Mouse (Mus musculus): ENCODE measurements around the gene Abtb2. TPM values are rescaled to one million over a fixed set of nuclear protein-coding genes. Genes with fewer than 3 reads are reported as not detected.

The Abtb2 gene
- total RNA-seq, 2 experiments from 2014 or later, result 11.0 to 13.6 TPM

DNA sequence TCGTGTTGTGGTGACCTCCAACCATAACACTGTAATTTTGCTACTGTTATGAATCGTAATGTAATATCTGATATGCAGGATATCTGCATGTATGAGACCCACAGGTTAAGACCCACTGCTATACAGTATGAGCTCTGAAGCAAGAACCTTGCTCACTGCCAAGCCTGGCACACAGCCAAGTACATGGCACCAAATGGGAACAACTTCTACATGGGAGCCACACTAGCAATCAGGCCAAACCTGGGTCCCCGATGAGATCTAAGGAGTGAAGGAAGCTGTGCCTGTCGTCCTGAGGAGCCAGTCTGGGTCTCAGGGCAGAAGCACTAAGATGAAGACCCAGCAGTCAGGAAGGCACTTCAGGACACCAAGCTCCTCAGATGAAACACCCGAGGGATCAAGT lies 179.4 kb downstream of the Abtb2 start:
- DNase-seq, result no peak

DNA sequence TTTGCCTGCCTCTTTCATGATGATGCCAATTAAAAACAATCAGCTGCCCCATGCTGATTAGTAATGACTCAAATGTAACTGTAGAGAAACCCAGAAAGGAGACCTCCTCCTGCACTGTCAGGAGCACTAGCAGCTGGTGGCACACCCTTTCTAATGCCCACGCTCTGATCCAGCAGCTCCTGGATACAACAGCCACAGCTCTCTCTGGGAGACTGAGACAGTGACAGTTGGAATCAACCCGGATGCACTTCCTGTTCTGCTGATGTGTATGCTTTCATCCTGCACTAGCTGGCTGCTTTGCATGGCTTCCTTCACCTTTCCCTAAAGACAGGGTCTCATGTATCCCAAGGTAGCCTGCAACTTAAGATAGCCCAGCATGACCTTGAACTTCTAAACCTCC lies 180.0 kb downstream of the Abtb2 start:
- DNase-seq, result no peak

DNA sequence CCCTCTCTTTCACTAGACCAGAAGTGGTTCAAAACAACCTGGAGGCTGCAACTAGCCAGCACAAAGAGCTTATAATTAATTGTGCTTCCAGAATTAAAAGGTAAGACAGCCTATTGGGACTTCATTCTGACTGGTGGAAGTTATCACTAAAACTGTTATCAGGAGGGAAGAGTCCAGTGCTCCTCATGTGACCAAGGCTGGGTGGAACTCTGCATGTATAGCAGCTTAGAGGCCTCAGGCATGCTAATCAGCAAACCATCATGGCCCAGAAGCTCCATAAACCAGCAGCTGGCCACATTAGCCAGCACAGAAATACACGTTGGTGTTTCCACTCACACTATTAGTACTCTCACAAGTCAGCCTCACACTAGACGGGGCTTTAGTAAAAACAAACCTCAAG lies 180.7 kb downstream of the Abtb2 start:
- no peak for DNase-seq

DNA sequence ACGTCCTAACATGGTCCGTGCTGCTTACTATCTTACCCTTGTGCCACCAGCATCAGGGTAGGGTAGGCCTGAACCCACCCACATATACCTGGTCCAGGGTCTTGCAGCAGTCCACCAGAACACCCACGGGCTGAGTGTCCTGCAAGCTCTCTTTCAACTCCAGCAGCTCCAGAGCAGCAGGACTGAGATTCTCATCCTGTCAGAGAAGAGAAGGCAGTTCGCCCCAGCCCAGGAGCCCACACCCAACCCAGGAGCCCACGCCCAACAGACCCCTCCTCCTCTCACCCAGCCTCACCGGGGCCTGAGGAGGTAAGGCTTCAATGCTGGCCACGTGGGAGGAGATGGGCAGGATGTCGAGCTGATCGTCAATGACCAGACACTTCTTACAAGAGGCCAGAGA lies 181.8 kb downstream of the Abtb2 start:
- DNase-seq, result no peak

DNA sequence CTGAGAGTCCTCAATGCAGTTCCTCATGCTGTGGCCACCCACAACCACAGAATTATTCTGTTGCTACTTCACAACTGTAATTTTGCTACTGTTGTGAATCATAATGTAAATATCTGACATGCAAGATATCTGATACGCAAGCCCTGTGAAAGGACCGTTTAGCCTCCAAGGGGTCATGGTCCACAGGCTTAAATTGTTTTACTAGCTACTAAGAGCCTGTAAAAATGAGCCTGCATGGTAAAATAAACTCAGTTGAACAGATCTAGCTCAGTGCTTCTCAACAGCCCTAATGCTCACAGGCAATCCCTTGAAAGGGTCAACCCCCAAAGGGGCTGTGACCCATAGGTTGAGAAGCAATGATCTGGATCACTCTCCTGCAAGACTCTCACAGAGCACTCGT lies 183.0 kb downstream of the Abtb2 start:
- no peak for DNase-seq

DNA sequence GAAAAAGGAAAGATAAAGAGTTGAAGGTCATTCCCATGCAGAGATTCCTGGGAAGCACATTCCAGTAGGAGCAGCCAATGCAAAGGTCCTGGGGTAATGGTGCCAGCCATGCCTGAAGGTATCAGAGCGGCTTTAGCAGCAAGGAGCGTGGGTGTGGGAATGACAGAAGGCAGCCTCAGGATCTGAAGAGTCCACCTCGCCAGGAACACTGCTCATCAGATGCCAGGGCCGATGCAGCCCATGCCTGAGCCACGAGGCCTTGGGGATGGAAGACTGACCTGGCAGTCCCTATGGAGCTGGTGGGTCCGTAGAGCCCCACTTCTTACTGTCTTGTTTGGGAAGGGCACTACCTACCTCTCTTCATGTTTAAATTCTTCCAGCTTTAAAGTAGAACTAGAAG lies 185.7 kb downstream of the Abtb2 start:
- DNase-seq, result no peak

DNA sequence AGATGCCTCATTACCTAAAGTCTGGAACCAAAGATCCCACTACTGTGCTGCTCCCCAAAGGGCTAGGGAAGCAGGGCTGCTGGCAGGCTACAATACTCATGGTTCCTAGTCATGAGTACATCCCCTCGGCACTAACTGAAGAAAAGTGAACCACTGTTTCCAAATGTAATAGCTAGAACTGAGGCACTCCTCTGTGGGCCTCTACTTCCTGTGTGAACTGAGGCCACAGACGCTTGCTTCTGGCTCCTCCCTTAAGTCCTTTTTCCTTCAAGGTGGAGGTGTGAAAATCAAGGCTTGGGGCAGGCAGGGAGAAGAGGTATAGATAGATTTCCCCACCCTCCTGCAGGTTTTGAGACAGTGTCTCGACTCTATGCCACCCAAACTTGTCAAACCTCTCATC lies 188.5 kb downstream of the Abtb2 start:
- no peak for DNase-seq

DNA sequence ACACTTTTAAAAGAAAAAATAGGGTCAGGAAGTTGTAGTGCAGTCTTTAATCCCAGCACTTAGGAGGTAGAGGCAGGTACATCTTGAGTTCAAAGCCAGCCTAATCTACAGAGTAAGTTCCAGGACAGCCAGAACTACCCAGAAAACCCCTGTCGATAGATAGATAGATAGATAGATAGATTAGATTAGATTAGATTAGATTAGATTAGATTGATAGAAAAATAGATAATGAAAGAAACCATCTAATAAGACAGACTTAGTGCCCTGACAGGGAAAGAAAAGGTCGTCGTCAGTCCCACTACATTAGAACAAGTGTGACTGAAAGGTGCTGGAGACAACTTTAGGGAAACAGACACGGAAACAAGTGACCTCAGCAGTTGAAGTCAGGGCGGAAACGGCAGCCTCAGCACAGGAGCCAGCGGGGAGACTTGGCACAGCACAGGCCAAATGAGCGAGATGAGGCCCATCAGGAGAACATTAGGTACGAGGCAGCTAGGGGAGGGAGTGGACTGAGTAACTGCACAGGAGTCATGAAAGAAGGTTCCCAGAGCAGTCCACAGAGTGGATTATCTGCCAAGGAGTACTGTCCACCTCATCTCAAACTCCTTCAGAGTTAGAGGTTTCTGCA lies 189.5 kb downstream of the Abtb2 start:
- DNase-seq, result no peak

DNA sequence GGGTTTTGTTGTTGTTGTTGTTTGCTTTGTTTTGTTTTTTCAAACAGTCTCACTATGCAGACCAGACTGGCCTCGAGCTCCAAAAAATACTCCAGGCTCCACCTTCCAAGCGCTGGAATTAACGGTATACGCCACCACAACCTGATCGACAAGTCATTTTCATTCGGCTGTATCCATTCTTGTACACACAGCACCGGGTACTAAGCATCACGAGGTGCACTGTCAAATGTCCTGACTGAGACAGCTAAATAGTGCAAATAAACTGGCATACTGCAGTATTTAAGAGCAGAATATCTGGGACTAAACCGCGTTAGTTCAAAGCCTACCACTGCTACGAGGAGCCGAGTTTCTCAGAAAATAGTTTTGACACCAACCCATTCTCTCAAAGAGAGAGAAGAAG lies 194.3 kb downstream of the Abtb2 start:
- DNase-seq, result no peak

DNA sequence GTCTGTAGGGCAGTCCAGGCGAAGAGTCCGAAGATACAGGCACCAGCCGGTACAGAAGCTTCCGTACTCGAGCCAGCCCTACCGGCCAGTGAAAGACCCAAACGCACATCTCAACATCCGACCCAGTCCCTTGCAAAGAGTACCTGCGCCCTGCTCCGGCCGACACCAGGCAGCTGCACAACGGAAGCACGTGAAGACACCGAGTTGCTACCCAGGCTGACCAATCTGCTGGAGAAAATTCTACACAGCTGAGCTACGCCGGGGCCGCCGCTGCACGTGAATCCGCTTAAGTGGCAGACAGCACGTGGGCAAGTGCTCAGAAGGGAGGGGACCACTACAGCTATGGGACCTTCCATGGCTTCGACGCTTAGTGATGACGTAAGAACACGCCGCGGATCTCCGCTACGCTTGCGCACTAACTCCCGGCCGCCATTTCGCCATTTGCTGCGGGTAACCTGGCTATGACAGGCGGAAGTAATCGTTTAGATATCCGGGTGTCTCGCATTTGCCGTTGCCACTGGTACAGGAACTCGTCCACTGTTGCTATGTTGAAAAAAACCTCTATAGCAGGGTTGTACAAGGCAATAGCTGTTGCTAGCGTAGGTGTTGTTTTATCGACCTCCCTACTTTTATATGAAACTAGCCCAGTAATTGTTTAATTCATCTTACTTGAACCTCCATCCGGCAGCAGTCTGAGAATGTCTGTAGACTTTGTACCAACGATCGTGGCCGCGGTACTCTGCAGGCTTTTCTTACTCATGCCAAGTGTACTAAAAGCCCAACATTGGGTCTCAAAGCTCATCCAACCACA lies 195.0 kb downstream of the Abtb2 start, which contains the start of gene Nat10:
TSS of gene Nat10 (minus strand) at position 365 of the 811 bp plus-strand sequence.
- DNase-seq, result peak; percentile 96

DNA sequence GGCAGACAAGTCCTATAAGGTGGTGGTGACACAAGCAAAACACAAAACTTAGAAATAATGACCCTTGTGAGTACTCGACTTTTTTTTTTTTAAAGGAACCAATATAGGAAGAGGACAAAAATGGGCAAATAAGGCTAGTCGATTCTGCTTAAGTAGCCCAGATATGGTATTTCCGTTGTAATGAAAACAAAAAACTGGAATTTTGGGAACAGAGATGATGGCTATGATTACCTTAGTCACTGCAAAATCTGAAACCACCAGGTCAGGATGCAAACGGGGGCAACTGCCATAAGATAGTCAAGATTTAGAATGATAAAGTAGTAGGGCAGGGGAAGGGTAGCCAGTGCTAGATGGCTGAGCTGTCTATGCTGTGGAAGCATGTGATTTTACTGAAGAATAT lies 195.9 kb downstream of the Abtb2 start:
- no peak for DNase-seq

DNA sequence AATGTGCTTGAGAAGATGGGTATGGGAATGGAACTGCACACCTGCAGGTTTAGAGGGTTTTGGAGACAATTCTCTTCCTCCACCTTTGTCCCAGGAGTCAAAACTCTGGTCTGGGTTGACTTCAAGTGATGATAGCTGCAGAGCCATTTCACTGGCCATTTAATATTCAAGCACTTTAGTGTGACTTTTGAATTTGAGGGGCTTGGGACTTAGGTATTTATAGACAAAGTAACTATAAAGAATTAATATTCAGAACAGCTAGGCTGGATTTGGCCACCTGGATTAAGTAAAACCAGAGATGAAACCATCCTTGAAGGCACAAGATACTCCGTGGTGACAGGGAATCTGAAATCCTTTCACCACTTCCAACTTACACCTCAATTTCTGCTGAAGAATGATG lies 196.4 kb downstream of the Abtb2 start:
- DNase-seq, result no peak

Other genes starting within 250 kb of the Abtb2 start
- gene Elf5, start 154.6 kb upstream of the Abtb2 start, total RNA-seq (2021), result not detected
- 10 to 100 TPM; 73.9 to 93.8 TPM for gene Cat, start 81.2 kb upstream of the Abtb2 start, total RNA-seq (2021)
- gene Nat10, start 195.0 kb downstream of the Abtb2 start, total RNA-seq (2021), result 10 to 100 TPM; 20.0 to 20.2 TPM
- 100 to 1,000 TPM; 202 to 209 TPM for gene Caprin1, start 231.3 kb downstream of the Abtb2 start, total RNA-seq (2021)

Measured in gastrocnemius, postnatal 10 days (tissue).